Mouse (Mus musculus) ES-E14 (cell line): ENCODE results near the gene Chsy1.

Experiments used
- HCFC1 ChIP-seq: IDR thresholded peaks from 2 replicates; pipeline ENCODE4 v1.6.1; 2012; ENCODE audit warnings: low read length, inconsistent platforms, borderline replicate concordance; ENCODE audit not compliant: insufficient read depth
- MAFK ChIP-seq: IDR thresholded peaks from 2 replicates; pipeline ENCODE4 v1.6.1; 2014; ENCODE audit warnings: mild to moderate bottlenecking, low read depth, low read length, inconsistent platforms; ENCODE audit not compliant: insufficient read depth

DNA sequence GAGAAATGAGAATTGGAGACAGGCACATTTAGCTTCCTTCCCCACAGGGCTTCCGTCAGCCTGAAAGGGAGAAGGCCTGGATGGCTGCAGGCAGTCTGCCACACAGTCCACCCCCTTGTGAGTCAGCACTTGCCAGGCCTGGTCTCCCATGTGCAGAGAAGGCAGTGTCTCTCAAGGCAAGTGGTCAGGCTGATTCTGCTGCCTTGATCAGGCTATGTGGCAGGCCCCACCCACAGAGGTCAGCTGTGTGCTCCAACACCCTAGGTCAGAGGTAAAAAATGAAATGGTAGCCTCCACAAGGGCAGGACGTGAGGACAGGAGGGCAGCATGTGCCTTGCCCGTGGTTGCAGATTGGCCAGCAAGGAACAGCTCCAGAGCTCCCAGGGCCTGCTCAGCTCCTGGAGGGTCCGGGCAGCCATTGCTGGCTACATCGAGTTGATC lies 90.1 kb downstream of the Chsy1 start:
- TF ChIP-seq HCFC1 (no peak), MAFK (no peak)
